Mouse (Mus musculus): Measurements from ENCODE around the gene Ulk4. TPM values are rescaled to one million over a fixed set of nuclear protein-coding genes. Genes with fewer than 3 reads are reported as not detected.

The Ulk4 gene
- total and polyA plus RNA-seq, 3 experiments = 26.6 to 31.1 TPM; not detected in 1

- no peaks in the 10 kb centered on the region for H3K27me3 ChIP-seq (ENCODE audit: control insufficient read depth in 1 of 2, insufficient read depth in 2 of 2, low read length in 2 of 2)
- no peak overlapping the region for H3K9ac ChIP-seq (ENCODE audit: control insufficient read depth, low read depth, low read length, poor library complexity, severe bottlenecking)
- no peak overlapping the region for H3K4me3 ChIP-seq (ENCODE audit: control insufficient read depth in 1 of 2, insufficient read depth in 1 of 2, low read depth in 2 of 2, low read length in 2 of 2)
- no peaks in the 10 kb centered on the region for H3K36me3 ChIP-seq (ENCODE audit: control insufficient read depth in 1 of 2, insufficient read depth in 2 of 2, low read length in 2 of 2)
- no peaks in the 10 kb centered on the region for H3K79me2 ChIP-seq (ENCODE audit: control insufficient read depth, insufficient read depth, low read length, poor library complexity)
- no peak overlapping the region for H3K27ac ChIP-seq (ENCODE audit: control insufficient read depth, low read depth, low read length)
- TF ChIP-seq POLR2AphosphoS2 (IDR thresholded peaks at IDR 0.05; ENCODE audit: low read length) = no peak
- no peak for TF ChIP-seq CHD2 (IDR thresholded peaks at IDR 0.05; ENCODE audit: low read length)
- TF ChIP-seq CTCF (IDR thresholded peaks at IDR 0.05 in 2 of 3, conservative IDR thresholded peaks at IDR 0.05 in 1 of 3; ENCODE audit: control insufficient read depth in 1 of 3, insufficient read depth in 1 of 3, low read depth in 2 of 3, low read length in 3 of 3, poor library complexity in 1 of 3, severe bottlenecking in 1 of 3) = no peak
- no peak for TF ChIP-seq UBTF (IDR thresholded peaks at IDR 0.05; ENCODE audit: borderline replicate concordance, insufficient read depth, low read depth, low read length)
- TF ChIP-seq JUND (IDR thresholded peaks at IDR 0.05; ENCODE audit: low read depth, low read length) = no peak
- no peak for TF ChIP-seq NELFE (IDR thresholded peaks at IDR 0.05; ENCODE audit: low read depth, low read length)
- TF ChIP-seq USF1 (IDR thresholded peaks at IDR 0.05; ENCODE audit: low read depth, low read length) = no peak
- TF ChIP-seq KAT2A (conservative IDR thresholded peaks at IDR 0.05; ENCODE audit: low read depth, low read length) = no peak
- no peak for TF ChIP-seq MEF2A (IDR thresholded peaks at IDR 0.05; ENCODE audit: extremely low read depth, insufficient replicate concordance, low read depth, low read length, poor library complexity, severe bottlenecking)
- TF ChIP-seq ZNF384 (IDR thresholded peaks at IDR 0.05; ENCODE audit: low read depth, low read length) = no peak
- TF ChIP-seq MAZ (IDR thresholded peaks at IDR 0.05; ENCODE audit: low read depth, low read length) = no peak
- no peak for TF ChIP-seq MXI1 (IDR thresholded peaks at IDR 0.05; ENCODE audit: low read depth, low read length)
- TF ChIP-seq EP300 (IDR thresholded peaks at IDR 0.05; ENCODE audit: low read depth in 1 of 2, low read length in 2 of 2) = no peak
- no peak for TF ChIP-seq ZKSCAN1 (IDR thresholded peaks at IDR 0.05; ENCODE audit: low read depth, low read length)
- no peaks in the 10 kb centered on the region for H3K9me3 ChIP-seq (replicated peaks; ENCODE audit: insufficient read depth, low read length)
- H3K4me1 ChIP-seq (ENCODE audit: control insufficient read depth in 1 of 2, insufficient read depth in 2 of 2, low read length in 2 of 2) = no peaks in the 10 kb centered on the region
- DNase-seq (ENCODE audit: low read depth, low spot score) = no peak
Measured at GRCm38 (mm10) chr9:121038396-121038795, 238.6 kb downstream of the Ulk4 start.

- no peaks in the 10 kb centered on the region for H3K9me3 ChIP-seq (replicated peaks; ENCODE audit: insufficient read depth, low read length)
- H3K79me2 ChIP-seq (ENCODE audit: control insufficient read depth, insufficient read depth, low read length, poor library complexity) = no peaks in the 10 kb centered on the region
- no peaks in the 10 kb centered on the region for H3K27me3 ChIP-seq (ENCODE audit: control insufficient read depth in 1 of 2, insufficient read depth in 2 of 2, low read length in 2 of 2)
- TF ChIP-seq TBP (IDR thresholded peaks at IDR 0.05; ENCODE audit: low read depth, low read length) = no peak
- no peaks in the 10 kb centered on the region for H3K4me1 ChIP-seq (ENCODE audit: control insufficient read depth in 1 of 2, insufficient read depth in 2 of 2, low read length in 2 of 2)
- H3K36me3 ChIP-seq (ENCODE audit: control insufficient read depth in 1 of 2, insufficient read depth in 2 of 2, low read length in 2 of 2) = no peaks in the 10 kb centered on the region
- no peak overlapping the region for H3K27ac ChIP-seq (ENCODE audit: control insufficient read depth, low read depth, low read length)
- no peak overlapping the region for H3K4me3 ChIP-seq (ENCODE audit: control insufficient read depth in 1 of 2, insufficient read depth in 1 of 2, low read depth in 2 of 2, low read length in 2 of 2)
- DNase-seq (ENCODE audit: low read depth, low spot score) = no peak
- H3K9ac ChIP-seq (ENCODE audit: control insufficient read depth, low read depth, low read length, poor library complexity, severe bottlenecking) = no peak overlapping the region
Measured at GRCm38 (mm10) chr9:121037975-121038374, 239.0 kb downstream of the Ulk4 start.

GRCm38 (mm10) chr9:121035296-121035695, 241.7 kb downstream of the Ulk4 start:
- no peak for DNase-seq (ENCODE audit: low read depth, low spot score)
- Histone ChIP-seq H3K4me1 (ENCODE audit: control insufficient read depth in 1 of 2, insufficient read depth in 2 of 2, low read length in 2 of 2) (no peaks in the 10 kb centered on the region), H3K4me3 (ENCODE audit: control insufficient read depth in 1 of 2, insufficient read depth in 1 of 2, low read depth in 2 of 2, low read length in 2 of 2) (no peak overlapping the region), H3K9me3 (replicated peaks; ENCODE audit: insufficient read depth, low read length) (no peaks in the 10 kb centered on the region), H3K27ac (ENCODE audit: control insufficient read depth, low read depth, low read length) (no peak overlapping the region), H3K79me2 (ENCODE audit: control insufficient read depth, insufficient read depth, low read length, poor library complexity) (no peaks in the 10 kb centered on the region), H3K36me3 (ENCODE audit: control insufficient read depth in 1 of 2, insufficient read depth in 2 of 2, low read length in 2 of 2) (no peaks in the 10 kb centered on the region), H3K27me3 (ENCODE audit: control insufficient read depth in 1 of 2, insufficient read depth in 2 of 2, low read length in 2 of 2) (no peaks in the 10 kb centered on the region), H3K9ac (ENCODE audit: control insufficient read depth, low read depth, low read length, poor library complexity, severe bottlenecking) (no peak overlapping the region)
- TF ChIP-seq MXI1 (IDR thresholded peaks at IDR 0.05; ENCODE audit: low read depth, low read length) = no peak
- TF ChIP-seq E2F4 (IDR thresholded peaks at IDR 0.05; ENCODE audit: borderline replicate concordance, low read depth, low read length) = no peak
- TF ChIP-seq HCFC1 (IDR thresholded peaks at IDR 0.05; ENCODE audit: low read depth, low read length) = no peak
- TF ChIP-seq RAD21 (IDR thresholded peaks at IDR 0.05; ENCODE audit: low read depth, low read length) = no peak
- no peak for TF ChIP-seq ELF1 (IDR thresholded peaks at IDR 0.05; ENCODE audit: low read depth, low read length)
- TF ChIP-seq MAFK (IDR thresholded peaks at IDR 0.05; ENCODE audit: borderline replicate concordance, low read depth, low read length) = no peak
- no peak for TF ChIP-seq GABPA (IDR thresholded peaks at IDR 0.05; ENCODE audit: low read depth, low read length)
- TF ChIP-seq ETS1 (IDR thresholded peaks at IDR 0.05; ENCODE audit: low read depth, low read length) = no peak
- TF ChIP-seq KAT2A (conservative IDR thresholded peaks at IDR 0.05; ENCODE audit: low read depth, low read length) = no peak
- TF ChIP-seq NRF1 (IDR thresholded peaks at IDR 0.05; ENCODE audit: insufficient read depth, low read depth, low read length, poor library complexity, severe bottlenecking) = no peak
- no peak for TF ChIP-seq GATA1 (IDR thresholded peaks at IDR 0.05; ENCODE audit: low read depth, low read length)
- TF ChIP-seq TAL1 (IDR thresholded peaks at IDR 0.05; ENCODE audit: low read length) = no peak
- TF ChIP-seq MAZ (IDR thresholded peaks at IDR 0.05; ENCODE audit: low read depth, low read length) = no peak
- no peak for TF ChIP-seq BHLHE40 (IDR thresholded peaks at IDR 0.05; ENCODE audit: borderline replicate concordance, low read depth, low read length)
- TF ChIP-seq MAX (IDR thresholded peaks at IDR 0.05; ENCODE audit: low read length) = no peak
- no peak for TF ChIP-seq MEF2A (IDR thresholded peaks at IDR 0.05; ENCODE audit: extremely low read depth, insufficient replicate concordance, low read depth, low read length, poor library complexity, severe bottlenecking)
